Mouse (Mus musculus): ENCODE measurements around the gene Spryd7. TPM values are rescaled to one million over a fixed set of nuclear protein-coding genes. Genes with fewer than 3 reads are reported as not detected.
"Not testable (repeated sequence)": the region's sequence is repeated elsewhere in the genome, so short reads cannot be mapped to it uniquely, and the experiment has no call there.

Gene Spryd7
- 10 to 100 TPM; 48.4 to 48.7 TPM for total RNA-seq (2021)

GRCm38 (mm10) chr14:61556289-61557147 lies at the start of gene Spryd7:
Gene Spryd7, minus strand, starts transcription at chr14:61556886.
- DNase-seq (ENCODE audit: extremely low spot score in 1 of 2, low spot score in 1 of 2) = peak; percentile 92

GRCm38 (mm10) chr14:61606088-61606487 lies 49.4 kb upstream of the Spryd7 start:
- DNase-seq (ENCODE audit: extremely low spot score in 1 of 2, low spot score in 1 of 2) = not testable (repeated sequence)

- DNase-seq (ENCODE audit: extremely low spot score in 1 of 2, low spot score in 1 of 2) = no peak
Measured at GRCm38 (mm10) chr14:61604081-61604480, 47.4 kb upstream of the Spryd7 start.

GRCm38 (mm10) chr14:61603069-61603755 lies 46.5 kb upstream of the Spryd7 start:
- DNase-seq (ENCODE audit: extremely low spot score in 1 of 2, low spot score in 1 of 2) = no peak

GRCm38 (mm10) chr14:61601348-61601747 lies 44.7 kb upstream of the Spryd7 start:
- no peak for DNase-seq (ENCODE audit: extremely low spot score in 1 of 2, low spot score in 1 of 2)

- peak; percentile 82 to 83 for DNase-seq (ENCODE audit: extremely low spot score in 1 of 2, low spot score in 1 of 2)
Measured at GRCm38 (mm10) chr14:61599057-61599806, 42.5 kb upstream of the Spryd7 start.

GRCm38 (mm10) chr14:61597968-61598367 lies 41.3 kb upstream of the Spryd7 start, which contains the start of gene Trim13:
Gene Trim13, plus strand, starts transcription at chr14:61598247.
- DNase-seq (ENCODE audit: extremely low spot score in 1 of 2, low spot score in 1 of 2) = no peak

- DNase-seq (ENCODE audit: extremely low spot score in 1 of 2, low spot score in 1 of 2) = no peak
Measured at GRCm38 (mm10) chr14:61596719-61597426, 40.2 kb upstream of the Spryd7 start.

GRCm38 (mm10) chr14:61589288-61590065 lies 32.8 kb upstream of the Spryd7 start:
- DNase-seq (ENCODE audit: extremely low spot score in 1 of 2, low spot score in 1 of 2) = no peak

GRCm38 (mm10) chr14:61575941-61576340 lies 19.3 kb upstream of the Spryd7 start:
- no peak for DNase-seq (ENCODE audit: extremely low spot score in 1 of 2, low spot score in 1 of 2)

GRCm38 (mm10) chr14:61575066-61575465 lies 18.4 kb upstream of the Spryd7 start:
- DNase-seq (ENCODE audit: extremely low spot score in 1 of 2, low spot score in 1 of 2) = no peak

GRCm38 (mm10) chr14:61572131-61572530 lies 15.4 kb upstream of the Spryd7 start:
- DNase-seq (ENCODE audit: extremely low spot score in 1 of 2, low spot score in 1 of 2) = no peak

GRCm38 (mm10) chr14:61571366-61571765 lies 14.7 kb upstream of the Spryd7 start:
- peak; percentile 76 to 97 for DNase-seq (ENCODE audit: extremely low spot score in 1 of 2, low spot score in 1 of 2)

- no peak for DNase-seq (ENCODE audit: extremely low spot score in 1 of 2, low spot score in 1 of 2)
Measured at GRCm38 (mm10) chr14:61569344-61569743, 12.7 kb upstream of the Spryd7 start.

GRCm38 (mm10) chr14:61566211-61566610 lies 9.5 kb upstream of the Spryd7 start:
- DNase-seq (ENCODE audit: extremely low spot score in 1 of 2, low spot score in 1 of 2) = not testable (repeated sequence)

GRCm38 (mm10) chr14:61559856-61560255 lies 3.2 kb upstream of the Spryd7 start:
- DNase-seq (ENCODE audit: extremely low spot score in 1 of 2, low spot score in 1 of 2) = no peak

- DNase-seq (ENCODE audit: extremely low spot score in 1 of 2, low spot score in 1 of 2) = no peak
Measured at GRCm38 (mm10) chr14:61558901-61559300, 2.2 kb upstream of the Spryd7 start.

- DNase-seq (ENCODE audit: extremely low spot score in 1 of 2, low spot score in 1 of 2) = no peak
Measured at GRCm38 (mm10) chr14:61555931-61556288, 776 bp downstream of the Spryd7 start.

GRCm38 (mm10) chr14:61548614-61549013 lies 8.1 kb downstream of the Spryd7 start:
- DNase-seq (ENCODE audit: extremely low spot score in 1 of 2, low spot score in 1 of 2) = no peak
